Mouse (Mus musculus) common myeloid progenitor, adult 5-6 weeks (primary cell): ENCODE measurements around the gene Slc25a44. TPM values are rescaled to one million over a fixed set of nuclear protein-coding genes. Genes with fewer than 3 reads are reported as not detected.
"Not testable (repeated sequence)": the region's sequence is repeated elsewhere in the genome, so short reads cannot be mapped to it uniquely, and the experiment has no call there.

ENCODE experiments used
- ATAC-seq: replicated peaks from 2 replicates; pipeline ENCODE4 v1.8.0; 2016; ENCODE audit warnings: low read depth, mild to moderate bottlenecking, moderate TSS enrichment, inconsistent platforms; ENCODE audit not compliant: poor library complexity, severe bottlenecking
- total RNA-seq: library from RNA; stranded (forward); fragments of 200-1000, 187-1606 nt; gene quantifications from 2 replicates; pipeline ENCODE4 v1.2.3, GENCODE M21; 2017

Slc25a44 gene
- total RNA-seq, 1 experiment from 2014 or later = 16.8 TPM

DNA sequence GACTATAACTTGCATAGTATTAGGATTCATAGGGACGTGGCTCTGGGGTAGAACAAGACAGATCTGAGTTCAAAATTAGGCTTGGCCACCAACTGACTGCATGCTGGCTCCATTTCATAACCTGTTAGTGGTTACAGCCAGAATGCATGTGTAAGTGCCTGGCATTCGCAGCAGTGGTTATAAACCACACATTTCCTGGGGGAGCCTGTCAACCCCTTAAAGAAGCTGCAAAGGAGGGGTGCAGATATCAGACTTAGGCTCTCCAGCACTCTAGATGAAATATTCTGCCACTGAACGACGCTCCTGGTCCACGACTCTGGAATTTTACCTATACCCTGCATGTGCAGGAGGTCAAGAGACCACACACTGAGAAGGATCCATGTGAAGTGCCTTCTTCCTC, 27.3 kb upstream of the Slc25a44 start:
- ATAC-seq = no peak

DNA sequence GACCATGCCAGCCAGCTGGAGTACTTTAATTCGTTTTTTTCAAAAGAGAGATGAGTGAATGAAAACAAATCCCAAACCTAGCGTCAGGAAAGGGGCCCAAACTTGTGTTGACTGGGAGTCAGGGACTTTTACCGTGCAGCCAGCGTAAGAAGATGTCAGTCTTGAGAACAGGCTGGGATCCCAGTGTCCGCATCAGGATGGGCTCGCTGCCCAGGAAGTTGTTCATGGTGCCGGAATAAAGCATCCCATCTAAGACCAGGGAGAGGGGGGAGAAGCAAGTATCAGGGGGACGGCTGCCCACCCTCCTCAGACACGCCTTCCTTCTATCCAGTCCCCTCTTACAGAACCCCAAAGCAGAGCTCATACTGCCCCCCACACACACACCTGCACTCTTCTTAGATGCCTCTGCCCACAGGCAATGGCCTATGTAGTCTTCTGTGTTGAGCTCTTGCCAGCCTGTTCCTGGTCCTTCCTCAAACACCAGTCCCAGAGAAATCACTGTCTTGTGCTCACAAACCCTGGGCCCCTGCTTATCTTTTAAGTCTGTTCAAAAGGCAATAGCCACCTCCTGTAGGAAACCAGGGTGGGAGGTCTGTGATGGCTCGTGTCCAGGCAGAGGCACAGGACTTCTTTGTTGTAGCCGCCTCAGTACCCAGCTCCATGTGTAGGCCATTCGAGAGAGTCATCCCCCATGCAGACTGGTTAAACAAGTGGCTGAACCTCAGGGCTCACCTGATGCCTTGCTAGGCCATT, 25.6 kb upstream of the Slc25a44 start:
- ATAC-seq = no peak

DNA sequence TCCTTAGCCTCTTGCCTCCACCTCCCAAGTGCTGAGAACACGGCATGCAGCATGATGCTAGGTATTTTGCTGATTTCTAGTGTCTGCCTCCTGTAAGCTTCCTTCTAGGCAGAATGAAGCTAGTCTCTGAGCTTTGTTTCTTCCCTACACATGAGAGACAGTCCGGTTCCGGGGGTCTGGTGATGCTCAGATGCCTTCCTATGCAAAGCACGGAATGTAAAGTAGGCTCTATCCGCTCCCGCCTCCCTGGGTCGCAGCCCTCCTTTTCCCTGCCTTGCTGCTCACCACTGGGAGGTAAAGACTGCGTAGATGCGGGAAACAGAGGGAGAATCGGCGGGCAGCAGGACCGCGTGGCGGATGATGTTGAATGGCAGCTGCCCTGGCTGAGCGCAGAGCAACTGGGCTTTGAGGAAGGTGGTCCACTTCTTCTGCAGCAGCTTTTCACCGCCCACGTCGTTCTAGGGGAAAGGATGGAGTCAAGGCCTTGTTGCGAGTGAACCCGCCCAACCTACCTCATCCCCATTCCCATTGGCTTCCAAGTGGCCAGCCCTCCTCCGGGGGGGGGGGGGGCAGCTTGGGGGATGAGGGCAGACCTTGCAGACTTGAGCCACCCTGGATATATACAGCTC, 24.6 kb upstream of the Slc25a44 start:
- ATAC-seq = no peak

DNA sequence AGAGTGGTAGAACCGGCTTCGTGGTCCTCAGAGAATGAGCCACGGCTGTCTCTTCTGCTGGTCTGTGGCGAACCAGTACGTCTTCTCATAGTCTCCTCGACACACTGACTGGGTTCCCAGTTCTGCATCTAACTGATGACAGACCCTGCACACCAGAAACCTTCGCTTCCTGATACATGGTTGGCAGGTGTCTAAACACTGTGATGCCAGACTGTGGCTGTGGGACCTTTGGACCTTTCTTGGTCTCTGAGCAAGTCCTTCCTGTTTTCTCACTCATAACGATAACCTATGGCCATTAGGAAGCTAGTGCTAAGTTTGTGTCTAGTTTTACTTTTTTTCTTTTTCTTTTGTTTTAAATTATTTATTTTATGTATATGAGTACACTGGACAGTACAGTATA, 23.5 kb upstream of the Slc25a44 start:
- ATAC-seq = no peak; the same call in 1 of the 2 replicates

DNA sequence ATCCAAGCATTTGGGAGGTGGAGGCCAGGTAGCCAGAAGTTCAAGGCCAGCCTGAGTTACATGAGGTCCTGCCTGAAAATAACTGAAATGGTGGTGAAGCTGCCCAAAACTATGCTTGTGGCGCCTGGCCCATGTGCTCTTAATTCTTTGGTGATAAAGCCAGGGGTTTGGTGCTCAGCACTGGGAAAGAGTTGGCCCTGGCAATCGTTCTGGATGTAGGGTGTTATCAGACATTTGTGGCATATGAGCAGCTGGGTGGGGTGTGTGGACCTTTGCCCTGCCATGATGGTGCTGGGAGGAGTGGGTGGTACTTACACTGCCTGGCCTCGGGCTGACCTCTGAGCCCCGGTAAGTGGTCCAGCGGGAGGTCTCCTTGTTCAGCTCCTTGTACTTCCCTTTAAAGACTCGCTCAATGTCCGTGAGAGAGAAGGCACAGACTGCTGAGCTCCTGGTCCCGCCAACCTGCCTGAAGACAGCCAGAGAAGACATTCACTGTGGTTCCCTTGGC, 22.8 kb upstream of the Slc25a44 start:
- ATAC-seq = no peak

DNA sequence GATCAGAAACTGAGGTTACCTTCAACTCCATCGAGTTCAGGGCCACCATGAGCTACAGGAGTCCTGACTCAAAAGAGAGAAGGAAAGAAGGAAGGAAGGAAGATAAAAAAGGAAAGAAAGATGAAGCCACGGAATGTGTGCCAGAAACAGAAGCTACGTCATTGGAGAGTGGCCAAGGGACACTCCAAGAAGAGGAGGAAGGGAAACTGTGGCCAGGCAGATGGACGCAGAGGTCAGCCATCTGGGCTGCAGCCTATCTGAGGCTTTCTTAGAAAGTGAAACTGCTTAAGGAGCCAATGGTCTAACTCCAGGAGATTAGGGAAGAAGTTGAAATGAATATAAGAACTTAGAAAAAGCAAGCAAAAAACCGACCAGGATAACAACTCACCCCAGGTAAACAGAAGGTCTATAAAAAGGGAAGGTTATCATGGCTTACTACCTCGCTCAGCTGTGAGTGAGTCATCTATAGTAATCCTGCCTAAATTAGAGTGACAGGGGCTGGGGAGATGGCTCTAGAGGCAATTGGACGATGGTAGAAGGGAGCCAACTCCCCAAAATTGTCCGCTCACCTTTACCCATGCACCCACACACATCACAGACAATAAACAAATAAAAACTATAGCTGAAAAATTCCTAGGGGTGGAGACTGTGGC, 21.7 kb upstream of the Slc25a44 start:
- peak; percentile 40 for ATAC-seq

DNA sequence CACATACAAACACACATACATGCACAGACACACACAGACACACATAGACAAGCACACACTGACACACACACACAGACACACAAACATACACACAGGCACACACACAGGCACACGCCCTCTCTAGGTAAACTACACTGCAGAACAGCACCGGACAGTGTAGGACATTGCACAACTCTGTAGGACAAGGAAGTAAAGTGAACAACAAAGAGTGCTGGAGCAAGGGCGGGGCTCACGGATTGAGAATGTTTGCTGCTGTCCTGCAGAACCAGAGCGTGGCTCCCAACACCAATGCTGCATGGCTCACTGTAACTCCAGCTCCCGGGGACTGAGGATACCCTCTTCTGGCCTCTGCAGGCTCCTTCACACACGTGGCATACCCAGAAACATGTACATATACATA, 17.9 kb upstream of the Slc25a44 start:
- 0 out of 2 replicates have a peak, but pooled peaks have one; percentile 37 for ATAC-seq

DNA sequence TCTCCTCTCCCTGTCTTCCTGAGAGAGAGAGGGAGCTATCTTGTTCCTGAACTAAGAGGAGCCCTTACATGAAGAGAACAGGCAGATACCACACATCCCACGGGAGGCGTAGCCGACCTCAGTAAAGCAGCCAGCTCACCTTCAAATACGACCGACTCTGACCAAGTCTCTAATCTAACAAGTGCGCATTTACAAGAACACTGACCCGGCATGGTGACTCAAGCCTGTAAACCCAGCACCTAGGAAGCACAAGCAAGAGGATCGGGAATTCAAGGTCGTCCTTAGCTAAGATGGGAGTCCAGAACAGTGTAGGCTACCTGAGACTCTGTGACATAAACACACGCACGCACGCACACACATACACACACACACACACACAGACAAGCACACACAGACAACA, 17.5 kb upstream of the Slc25a44 start:
- ATAC-seq = no peak

DNA sequence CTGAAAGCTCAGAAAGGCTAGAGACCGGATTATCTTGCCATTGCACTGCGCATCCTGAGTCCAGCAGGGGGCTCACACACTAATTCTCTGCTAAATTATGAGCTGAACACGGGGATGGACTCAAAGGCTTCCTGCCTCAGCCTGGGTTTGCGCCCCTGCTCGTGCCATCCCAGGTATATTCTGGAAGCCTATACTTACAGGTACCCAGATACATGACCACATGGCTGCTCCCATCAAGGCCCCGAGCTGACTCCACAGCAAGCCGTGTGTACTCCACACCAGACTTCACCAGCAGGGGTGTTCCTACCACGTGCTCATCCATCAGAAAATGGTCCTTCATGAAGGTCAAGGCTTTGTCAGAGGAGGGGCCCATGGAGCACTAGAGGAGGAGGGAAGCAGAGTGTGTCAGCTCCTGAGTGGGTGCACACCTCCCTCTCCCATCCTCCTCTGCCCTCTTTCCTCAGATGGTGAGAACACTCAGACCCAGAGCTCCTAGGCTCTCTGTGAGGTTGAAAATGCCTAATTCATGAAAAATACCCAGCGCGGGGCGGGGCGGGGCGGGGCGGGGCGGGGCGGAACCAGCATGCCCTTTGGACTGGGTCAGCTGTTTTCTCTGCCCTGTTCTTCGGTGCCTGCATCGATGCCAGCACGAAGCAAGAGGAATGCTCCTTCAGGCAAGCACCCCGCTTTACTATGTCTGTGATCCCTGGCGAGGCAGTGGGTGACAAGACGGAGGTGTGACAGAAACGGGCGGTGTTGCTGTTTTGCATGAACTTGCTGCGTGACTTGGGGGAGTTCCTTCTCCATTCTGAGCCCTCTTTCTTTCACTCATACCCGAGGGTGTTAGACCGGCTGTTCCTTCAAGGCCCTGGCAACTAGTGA, 15.8 kb upstream of the Slc25a44 start:
- peak; percentile 67 for ATAC-seq

DNA sequence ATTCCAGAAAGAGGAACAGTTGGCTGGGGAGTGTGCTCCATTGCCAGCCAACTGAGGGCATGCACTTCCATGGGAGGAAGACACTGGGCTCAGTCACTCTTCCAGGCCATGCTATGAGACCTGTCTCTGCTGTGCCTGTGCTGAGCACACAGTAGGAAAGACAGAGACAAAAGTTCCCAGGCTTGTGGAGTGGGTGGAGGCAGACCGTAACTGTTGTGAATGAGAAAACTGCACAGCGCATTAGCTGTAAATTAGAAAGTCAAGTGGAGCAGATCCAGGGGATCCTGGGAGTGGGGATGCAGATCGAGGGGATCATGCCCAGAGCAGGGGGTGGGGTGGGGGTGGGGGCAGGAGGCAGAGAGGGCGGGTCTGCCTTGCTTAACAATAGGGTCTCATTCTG, 14.6 kb upstream of the Slc25a44 start:
- ATAC-seq = no peak

DNA sequence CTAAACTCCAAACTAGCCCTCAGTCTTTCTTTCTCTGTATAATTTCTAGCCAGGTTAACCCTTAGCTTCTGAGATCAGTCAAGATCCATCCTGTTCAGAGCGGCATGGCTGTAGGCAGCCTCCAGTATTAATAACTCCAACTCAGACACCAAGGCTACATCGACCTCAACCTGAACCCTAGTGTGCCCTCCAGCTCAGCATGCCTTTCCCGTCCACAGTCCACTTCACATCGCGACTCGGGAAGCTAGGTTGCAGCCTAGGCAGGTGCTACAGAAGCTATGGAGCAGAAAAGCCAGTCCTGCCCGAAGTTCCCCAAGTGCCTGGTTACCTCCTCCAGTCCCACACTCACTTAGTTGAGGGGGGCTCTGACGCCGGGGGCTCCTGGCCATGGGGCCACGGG, 12.5 kb upstream of the Slc25a44 start:
- ATAC-seq = no peak

DNA sequence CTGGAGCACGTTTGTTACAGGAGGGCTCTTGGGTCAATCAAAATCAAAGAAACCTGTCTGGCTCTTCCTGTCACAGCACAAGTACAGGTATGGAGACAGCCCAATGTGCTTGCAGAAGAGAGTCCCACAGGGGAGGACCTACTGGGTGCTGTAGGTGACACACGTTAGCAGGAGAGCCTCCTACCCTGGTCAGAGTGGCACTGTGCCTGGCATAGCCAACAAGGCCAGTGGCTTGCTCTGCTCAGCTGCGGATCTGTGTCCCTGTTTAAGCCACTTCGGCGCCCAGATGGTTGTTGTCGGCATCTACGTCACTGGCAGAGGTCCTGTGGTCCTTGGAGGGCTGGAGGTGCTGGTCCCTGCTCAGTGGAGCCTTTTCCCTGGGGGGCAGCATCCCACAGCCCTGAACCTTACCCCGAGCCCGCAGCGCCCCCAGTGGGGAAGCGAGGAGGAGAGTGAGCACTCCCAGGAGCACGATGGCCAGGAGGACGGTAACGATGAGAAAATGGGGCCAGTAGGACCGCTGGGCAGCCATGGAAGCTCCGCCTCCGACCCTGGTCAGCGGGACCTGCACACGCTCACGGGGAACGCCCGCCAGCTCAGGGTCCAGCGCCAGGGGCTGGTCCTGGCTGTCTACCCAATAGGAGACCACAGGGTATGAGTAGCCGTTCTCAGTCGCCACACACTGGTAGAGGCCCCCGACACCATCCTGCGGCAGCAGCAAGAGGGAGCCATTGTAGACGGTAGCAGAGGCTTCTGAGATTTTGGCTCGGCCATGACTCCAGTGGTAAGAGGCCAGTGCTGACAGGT, 11.7 kb upstream of the Slc25a44 start:
- peak; percentile 76 for ATAC-seq

DNA sequence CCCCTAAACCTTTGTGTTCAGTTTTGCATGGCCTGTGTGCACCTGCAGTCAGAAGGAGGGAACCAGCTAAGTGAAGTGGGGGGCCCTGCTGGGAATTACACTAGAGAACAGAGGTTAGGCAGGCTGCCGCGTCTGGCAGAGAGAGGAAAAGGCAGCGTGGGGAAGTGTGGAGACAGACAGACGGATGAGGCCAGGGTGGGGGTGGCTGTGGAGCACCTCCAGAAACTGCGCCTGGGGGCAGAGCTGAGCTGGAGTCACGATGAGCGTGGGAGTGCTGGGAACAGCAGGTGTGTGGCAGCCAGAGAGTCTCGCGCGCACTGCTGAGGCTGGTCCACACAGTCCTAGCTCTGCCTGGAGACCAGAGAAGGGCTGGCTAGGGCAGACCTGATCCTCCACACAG, 10.6 kb upstream of the Slc25a44 start:
- no peak for ATAC-seq

DNA sequence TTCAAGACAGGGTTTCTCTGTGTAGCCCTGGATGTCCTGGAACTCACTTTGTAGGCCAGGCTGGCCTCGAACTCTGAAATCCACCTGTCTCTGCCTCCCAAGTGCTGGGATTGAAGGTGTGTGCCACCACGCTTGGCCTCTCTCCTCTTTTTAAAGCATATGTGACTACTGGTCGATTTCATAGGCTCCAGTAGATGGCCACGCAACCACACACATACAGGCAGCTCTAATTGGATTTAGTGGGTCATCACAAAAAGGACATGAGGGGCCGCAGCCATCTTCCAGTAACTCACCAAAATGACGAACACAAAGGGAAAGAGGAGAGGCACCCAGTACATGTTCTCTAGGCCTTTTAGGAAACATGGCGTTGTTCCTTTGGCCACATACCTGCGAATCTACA, 3.7 kb upstream of the Slc25a44 start:
- not testable (repeated sequence) for ATAC-seq

DNA sequence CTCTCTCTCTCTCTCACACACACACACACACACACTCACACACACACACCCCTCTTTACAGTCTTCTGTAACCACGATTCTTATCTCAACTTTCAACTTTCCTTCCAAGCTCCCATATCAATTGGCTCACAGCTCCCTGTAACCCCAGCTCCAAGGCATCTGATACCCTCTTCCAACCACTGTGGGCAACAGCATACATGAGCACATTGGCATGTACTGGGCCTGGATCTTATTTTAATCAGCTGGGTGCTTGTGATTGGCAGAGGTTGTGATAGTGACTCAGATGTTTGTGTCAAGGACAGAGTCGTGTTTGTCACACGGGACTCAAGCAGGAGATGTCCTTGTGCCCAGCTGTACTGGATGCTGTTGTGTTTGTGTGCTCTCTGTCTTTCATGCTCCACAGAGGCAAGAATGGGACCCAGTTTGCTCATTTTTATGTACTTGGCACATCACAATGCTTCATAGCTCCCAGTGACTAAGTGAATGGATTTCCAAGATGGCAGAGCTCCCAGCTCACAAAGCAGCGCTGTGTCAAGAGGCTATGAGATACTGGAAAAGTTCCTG, 2.5 kb upstream of the Slc25a44 start:
- ATAC-seq = no peak

DNA sequence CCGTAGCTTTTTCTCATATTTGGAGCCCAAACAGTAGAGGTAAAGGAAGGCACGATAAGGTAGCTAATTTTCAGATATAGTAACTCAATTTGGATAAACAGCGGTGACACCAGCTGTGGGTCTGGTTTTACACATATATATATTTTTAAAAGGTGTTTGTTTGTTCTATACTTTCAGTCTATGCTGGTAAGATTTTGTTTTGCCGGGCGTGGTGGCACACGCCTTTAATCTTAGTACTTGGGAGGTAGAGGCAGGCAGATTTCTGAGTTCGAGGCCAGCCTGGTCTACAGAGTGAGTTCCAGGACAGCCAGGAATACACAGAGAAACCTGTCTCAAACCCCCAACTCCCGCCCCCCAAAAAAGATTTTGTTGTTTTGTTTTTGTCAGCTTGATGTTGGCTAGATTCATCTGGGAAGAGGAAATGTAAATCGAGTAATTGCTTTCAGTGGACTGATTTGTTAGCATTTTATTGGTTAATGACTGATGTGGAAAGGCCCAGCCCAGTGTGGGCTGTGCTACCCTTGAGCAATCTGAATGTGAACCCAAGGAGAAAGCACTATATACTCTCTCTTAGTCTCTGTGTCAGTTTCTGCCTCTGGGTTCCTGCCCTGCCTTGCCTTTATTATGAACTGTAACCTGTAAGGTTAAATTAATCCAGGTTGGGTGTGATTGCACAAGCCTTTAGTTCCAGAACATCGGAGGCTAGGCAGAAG, 925 bp upstream of the Slc25a44 start:
- no peak for ATAC-seq

DNA sequence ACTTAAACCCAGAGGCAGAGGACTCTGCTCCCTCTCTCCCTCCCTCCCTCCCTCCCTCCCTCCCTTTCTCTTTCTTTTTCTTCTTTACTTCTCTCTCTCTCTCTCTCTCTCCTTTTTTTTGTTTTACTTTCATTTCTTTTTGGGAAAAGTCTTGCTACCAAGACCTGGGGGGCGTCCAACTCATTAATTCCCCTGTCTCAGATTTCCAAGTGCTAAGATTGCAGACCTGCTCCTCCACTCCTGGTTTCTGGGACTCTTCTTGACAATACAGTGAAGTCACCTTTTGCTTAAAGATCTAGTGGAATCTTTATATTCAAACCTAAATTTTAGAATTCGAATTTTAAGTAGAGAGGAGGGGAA, 371 bp upstream of the Slc25a44 start:
- no peak for ATAC-seq

DNA sequence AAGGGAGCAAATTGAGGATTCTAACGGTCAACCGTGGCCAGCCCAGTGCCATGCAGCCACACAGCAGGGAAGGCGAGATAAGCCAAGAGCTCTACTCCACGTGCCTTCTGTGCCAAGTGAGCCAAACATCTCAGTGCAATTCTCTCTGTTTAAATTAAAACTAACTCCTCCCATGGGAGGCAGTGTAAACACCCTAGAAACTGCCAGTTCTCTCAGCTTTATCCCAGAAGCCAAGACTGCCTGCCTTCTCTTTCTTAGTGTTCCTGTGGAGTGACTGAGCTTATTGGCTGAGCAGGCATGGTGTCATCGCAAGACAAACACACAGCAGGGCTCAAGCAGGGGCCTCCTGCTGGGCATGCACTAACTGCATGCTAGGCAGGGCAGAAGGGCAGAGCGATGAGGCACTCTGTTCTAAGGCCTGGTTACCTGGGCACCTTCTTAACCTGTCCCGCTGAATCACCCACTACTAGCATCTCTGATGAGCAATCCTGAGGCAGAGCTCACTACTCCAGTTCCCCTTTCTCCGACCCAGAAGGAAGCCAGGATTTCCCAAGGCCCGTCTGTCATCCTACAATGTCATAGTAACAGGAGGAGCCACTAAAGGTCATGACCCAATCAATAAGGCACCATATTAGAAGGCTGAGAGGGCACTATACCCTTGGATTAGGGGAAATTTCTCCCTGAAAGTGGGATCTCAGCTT, 2.8 kb downstream of the Slc25a44 start:
- ATAC-seq = no peak; the same call in 1 of the 2 replicates
